Mouse (Mus musculus) liver, embryonic 16.5 days (tissue): ENCODE data around the gene Maml3. TPM values are rescaled to one million over a fixed set of nuclear protein-coding genes. Genes with fewer than 3 reads are reported as not detected.
A peak's percentile ranks its signal among the peaks of the same experiment; 100 is the strongest.

Source experiments
- ATAC-seq: fragments of 200-750 bp; cut with Nextera tagmentation; 2 replicates; pipeline ENCODE4 v1.8.0; 2017; ENCODE audit warnings: low read depth, mild to moderate bottlenecking, moderate number of reproducible peaks, moderate library complexity
- H3K27ac ChIP-seq: fragments of 300-500 bp; sonication (generic); 2 replicates; pipeline ENCODE4 v1.5.1; 2014; ENCODE audit warnings: mild to moderate bottlenecking, low read length
- H3K27me3 ChIP-seq: fragments of 300-500 bp; sonication (generic); 2 replicates; pipeline ENCODE4 v1.6.1; 2014; ENCODE audit warnings: low read depth, low read length, mixed read lengths; ENCODE audit not compliant: control insufficient read depth, insufficient read depth
- H3K36me3 ChIP-seq: fragments of 300-500 bp; sonication (generic); 2 replicates; pipeline ENCODE4 v1.6.1; 2014; ENCODE audit warnings: mild to moderate bottlenecking; ENCODE audit not compliant: control insufficient read depth, insufficient read depth
- H3K4me1 ChIP-seq: fragments of 300-500 bp; sonication (generic); 2 replicates; pipeline ENCODE4 v1.6.1; 2014; ENCODE audit warnings: low read depth, low read length, mixed read lengths; ENCODE audit not compliant: control insufficient read depth
- H3K4me2 ChIP-seq: fragments of 300-500 bp; sonication (generic); 2 replicates; pipeline ENCODE4 v1.6.1; 2014; ENCODE audit warnings: low read depth, low read length, mixed read lengths
- H3K4me3 ChIP-seq: fragments of 300-500 bp; sonication (generic); 2 replicates; pipeline ENCODE4 v1.5.1; 2014; ENCODE audit warnings: low read depth, mild to moderate bottlenecking, low read length
- H3K9ac ChIP-seq: fragments of 300-500 bp; sonication (generic); 2 replicates; pipeline ENCODE4 v1.6.1; 2014; ENCODE audit warnings: low read depth, low read length
- H3K9me3 ChIP-seq: fragments of 300-500 bp; sonication (generic); replicated peaks from 2 replicates; pipeline ENCODE4 v1.6.1; 2016; ENCODE audit warnings: low read length; ENCODE audit not compliant: control insufficient read depth
- WGBS: fragments of 180-500 bp; shearing (Covaris S2); extraction: QIAGEN DNeasy Blood & Tissue Kit; methylation state at CpG from one replicate; pipeline ENCODE4 v1.1.7; 2014; ENCODE audit not compliant: insufficient replicate concordance; 5-methylcytosine and 5-hydroxymethylcytosine counted together
- polyA plus RNA-seq: library from polyadenylated mRNA; unstranded; fragments of >200 nt; fragmentation: Nextera tagmentation; extraction: Ambion mirVana; gene quantifications from 2 replicates; pipeline ENCODE4 v1.2.1, GENCODE M21; 2015

The Maml3 gene
- polyA plus RNA-seq, 1 experiment from 2014 or later = 0.78 TPM

DNA sequence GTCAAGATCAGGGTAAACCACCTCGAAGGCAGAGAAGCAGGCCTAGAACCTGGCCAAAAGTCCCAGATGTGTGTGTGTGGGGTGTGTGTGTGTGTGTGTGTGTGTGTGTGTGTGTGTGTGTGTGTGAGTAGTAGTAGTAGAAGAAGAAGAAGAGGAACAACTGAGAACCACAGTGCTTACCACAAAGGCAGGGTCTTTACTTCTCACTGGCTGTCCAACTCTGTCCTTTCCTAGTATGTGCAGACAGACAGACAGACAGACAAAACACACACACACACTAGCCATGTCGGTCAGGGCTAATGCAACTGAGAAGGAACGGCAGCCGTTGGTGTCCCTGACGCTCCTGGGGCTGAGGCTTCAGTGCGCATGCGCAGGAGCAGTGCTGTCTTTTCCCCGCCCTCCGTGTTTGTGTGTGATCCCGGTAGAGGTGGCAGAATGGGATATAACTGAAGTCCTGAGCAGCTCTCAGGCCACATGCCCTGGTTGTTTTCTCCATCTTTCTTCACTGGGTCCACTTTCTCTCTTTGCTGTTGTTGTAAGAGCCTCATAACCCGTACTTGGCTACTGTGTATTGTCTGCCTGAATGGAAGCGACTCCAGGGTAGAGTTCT lies 308.6 kb downstream of the Maml3 start:
- H3K4me1 ChIP-seq = no peaks in the 10 kb centered on the region
- no peak overlapping the region for H3K27ac ChIP-seq
- H3K9ac ChIP-seq = no peak overlapping the region
- H3K27me3 ChIP-seq = no peaks in the 10 kb centered on the region
- ATAC-seq = peak; percentile 47; the same call in 1 of the 2 replicates
- no peaks in the 10 kb centered on the region for H3K9me3 ChIP-seq
- peak overlapping the region; percentile 15 for H3K4me2 ChIP-seq
- H3K36me3 ChIP-seq = no peaks in the 10 kb centered on the region
- H3K4me3 ChIP-seq = no peak overlapping the region
- 50% methylated on average over 12 of the region's 12 CpGs for WGBS

DNA sequence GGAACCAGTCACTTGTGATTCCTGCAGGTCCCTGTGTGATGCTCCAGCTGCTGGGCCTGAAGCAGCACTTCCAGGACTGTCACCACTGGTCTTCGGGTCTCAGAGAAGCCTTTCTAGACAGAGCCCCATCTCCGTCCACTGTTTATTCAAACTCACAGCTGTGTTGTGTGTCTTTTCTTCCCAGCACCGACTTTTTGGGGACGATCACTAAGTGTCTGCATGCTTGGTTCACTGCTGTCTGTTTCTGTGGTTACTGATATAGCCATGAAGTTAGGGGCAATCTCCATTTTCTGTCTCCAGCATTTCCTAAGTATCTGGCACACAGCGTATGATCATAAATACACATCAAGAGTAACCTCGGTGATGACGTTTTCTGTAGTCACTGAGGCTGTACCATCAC lies 313.3 kb downstream of the Maml3 start:
- 62% methylated on average over 7 of the region's 7 CpGs for WGBS
- H3K4me3 ChIP-seq = no peak overlapping the region
- no peaks in the 10 kb centered on the region for H3K9me3 ChIP-seq
- H3K27me3 ChIP-seq = no peaks in the 10 kb centered on the region
- H3K27ac ChIP-seq = no peak overlapping the region
- ATAC-seq = no peak
- H3K9ac ChIP-seq = no peak overlapping the region
- no peaks in the 10 kb centered on the region for H3K36me3 ChIP-seq
- peaks cover 5% of the 10 kb centered on the region for H3K4me1 ChIP-seq
- H3K4me2 ChIP-seq = no peak overlapping the region

DNA sequence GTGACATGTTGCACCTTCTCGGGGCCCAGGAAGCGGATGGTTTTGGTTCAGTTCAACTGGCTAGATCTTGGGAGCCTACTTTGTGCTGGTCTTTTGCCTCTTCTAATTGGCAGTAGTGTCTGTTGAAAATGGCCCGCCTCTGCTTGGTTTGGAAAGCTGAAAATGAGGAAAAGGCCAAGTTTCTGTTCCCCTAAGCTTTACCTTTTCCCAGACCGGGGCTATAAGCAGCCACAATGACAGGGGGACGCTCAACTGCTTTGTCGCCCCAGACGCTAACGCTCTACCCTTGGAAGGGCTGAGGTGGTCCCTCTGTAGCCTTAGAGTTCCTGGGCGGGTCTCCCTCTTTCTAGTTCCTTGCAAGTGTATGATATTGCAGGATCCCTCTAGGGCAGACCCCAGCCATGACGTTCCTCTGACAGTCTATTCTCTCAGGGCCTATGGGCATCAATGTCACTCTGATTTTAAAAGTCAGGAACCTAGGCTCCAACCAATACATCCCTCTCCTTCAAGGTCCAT lies 315.4 kb downstream of the Maml3 start:
- no peak for ATAC-seq
- H3K36me3 ChIP-seq = no peaks in the 10 kb centered on the region
- WGBS = 43% methylated on average over 10 of the region's 10 CpGs
- H3K4me1 ChIP-seq = peaks cover 5% of the 10 kb centered on the region
- H3K9me3 ChIP-seq = no peaks in the 10 kb centered on the region
- H3K27ac ChIP-seq = peak overlapping the region; percentile 8
- no peaks in the 10 kb centered on the region for H3K27me3 ChIP-seq
- H3K4me2 ChIP-seq = peak overlapping the region; percentile 37
- no peak overlapping the region for H3K9ac ChIP-seq
- H3K4me3 ChIP-seq = no peak overlapping the region

DNA sequence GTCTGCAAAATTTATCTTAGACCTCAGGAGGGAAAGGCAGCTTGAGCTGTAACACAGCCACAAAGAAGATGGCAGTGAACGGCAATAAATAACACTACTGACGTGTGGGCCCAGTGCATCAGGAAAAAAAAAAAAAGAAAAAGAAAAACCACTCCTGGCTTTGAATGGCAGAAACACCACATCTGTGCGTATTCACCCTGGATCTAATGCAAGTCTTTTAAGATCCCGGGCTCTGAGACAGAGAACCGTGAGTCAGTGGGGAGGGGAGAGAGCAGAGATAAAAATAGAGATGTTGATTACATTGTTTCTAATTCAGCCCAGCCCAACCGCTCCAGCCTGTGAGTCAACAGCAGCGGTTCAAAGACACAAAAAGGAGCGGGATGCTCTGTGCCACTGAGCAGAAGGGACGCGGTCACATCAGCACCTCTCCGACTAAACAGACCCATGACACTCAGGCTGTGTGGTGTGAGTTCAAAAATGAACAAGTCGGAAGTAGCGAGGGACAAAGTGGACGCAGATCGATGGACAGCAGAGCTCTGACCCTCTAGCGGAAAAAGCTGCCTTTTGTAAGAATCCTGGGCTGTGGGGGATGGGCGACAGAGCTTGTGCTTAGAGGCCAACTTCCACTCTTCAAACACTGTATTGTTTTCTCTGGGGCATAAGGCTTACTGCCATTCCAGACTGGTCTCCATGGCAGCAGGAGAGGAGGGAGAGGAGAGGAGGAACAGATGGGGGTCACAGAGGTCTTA lies 316.1 kb downstream of the Maml3 start:
- H3K4me2 ChIP-seq = peak overlapping the region; percentile 37
- peak overlapping the region; percentile 36; the same call in 1 of the 2 replicates for H3K4me3 ChIP-seq
- no peak for ATAC-seq
- H3K27ac ChIP-seq = peak overlapping the region; percentile 8
- H3K9me3 ChIP-seq = no peaks in the 10 kb centered on the region
- peaks cover 5% of the 10 kb centered on the region for H3K4me1 ChIP-seq
- WGBS = 2% methylated on average over 17 of the region's 17 CpGs
- H3K27me3 ChIP-seq = no peaks in the 10 kb centered on the region
- H3K36me3 ChIP-seq = no peaks in the 10 kb centered on the region
- H3K9ac ChIP-seq = no peak overlapping the region

DNA sequence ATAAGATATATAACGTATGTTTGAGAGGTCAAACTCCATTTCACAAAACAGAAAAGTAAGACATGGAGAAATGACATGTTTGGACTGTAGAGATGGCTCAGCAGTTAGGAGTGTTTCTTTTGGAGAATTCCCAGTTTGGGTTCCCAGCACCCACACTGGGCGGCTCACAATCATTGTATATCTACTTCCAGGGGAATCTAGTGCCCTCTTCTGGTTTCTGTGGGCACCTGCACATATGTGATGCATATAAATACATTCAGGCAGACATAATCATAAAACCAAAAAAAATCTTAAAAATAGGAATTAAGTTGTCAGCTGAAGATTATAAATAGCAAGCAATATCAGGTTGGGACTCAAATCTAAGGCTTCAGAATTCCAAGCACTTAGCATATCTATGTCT lies 316.9 kb downstream of the Maml3 start:
- peaks cover 5% of the 10 kb centered on the region for H3K4me1 ChIP-seq
- whole genome bisulfite sequencing = 76% methylated on average over 2 of the region's 2 CpGs

DNA sequence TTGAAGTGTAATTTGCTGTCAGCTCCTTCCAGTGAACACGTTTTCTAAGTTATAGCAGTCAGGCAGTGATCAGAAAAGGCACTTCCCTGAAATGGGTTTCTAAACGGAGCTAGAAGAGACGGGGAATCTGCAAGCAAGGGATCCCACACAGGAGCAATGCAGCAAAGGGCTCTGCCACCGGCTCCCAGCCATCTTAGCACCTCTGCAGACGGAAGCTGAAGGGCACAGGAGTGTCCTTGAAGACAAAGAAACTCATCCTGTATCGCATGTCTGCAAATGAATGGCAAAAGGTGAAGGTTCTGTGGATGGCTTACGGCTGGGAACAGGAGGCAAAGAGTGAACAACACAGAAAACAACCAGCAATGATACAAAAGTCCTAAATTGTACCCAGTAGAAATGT lies 319.1 kb downstream of the Maml3 start:
- Histone ChIP-seq H3K4me1 (peaks cover 5% of the 10 kb centered on the region), H3K4me3 (no peak overlapping the region), H3K27ac (no peak overlapping the region), H3K4me2 (no peak overlapping the region), H3K9me3 (no peaks in the 10 kb centered on the region), H3K27me3 (no peaks in the 10 kb centered on the region), H3K9ac (no peak overlapping the region), H3K36me3 (no peaks in the 10 kb centered on the region)
- WGBS = 68% methylated on average over 7 of the region's 7 CpGs
- no peak for ATAC-seq

More for the DNA sequence above, 316.9 kb downstream of the Maml3 start:
- H3K9ac ChIP-seq = no peak overlapping the region
- H3K4me3 ChIP-seq = no peak overlapping the region
- no peak overlapping the region for H3K27ac ChIP-seq
- H3K9me3 ChIP-seq = no peaks in the 10 kb centered on the region
- no peak for ATAC-seq
- no peaks in the 10 kb centered on the region for H3K27me3 ChIP-seq
- H3K4me2 ChIP-seq = no peak overlapping the region
- H3K36me3 ChIP-seq = no peaks in the 10 kb centered on the region

DNA sequence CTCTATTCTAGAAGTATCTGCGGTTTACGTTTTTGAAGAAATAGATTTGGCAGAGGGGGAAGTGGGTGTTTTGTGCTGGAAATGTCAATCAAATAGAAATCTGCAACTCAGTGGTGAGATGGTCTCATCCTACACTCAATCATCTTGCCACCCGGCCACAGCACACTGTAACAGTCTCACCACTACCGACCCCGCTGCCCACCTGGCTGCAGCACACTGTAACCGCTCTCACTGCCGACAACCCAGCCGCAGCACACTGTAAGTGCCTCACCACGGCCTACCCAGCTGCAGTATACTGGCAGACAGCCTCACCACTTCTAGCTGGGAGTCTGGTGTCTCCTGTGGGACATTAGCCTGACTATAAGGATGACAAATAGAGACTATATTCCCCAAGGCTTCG lies 322.7 kb downstream of the Maml3 start:
- H3K4me3 ChIP-seq = no peak overlapping the region
- no peak overlapping the region for H3K4me2 ChIP-seq
- no peak overlapping the region for H3K27ac ChIP-seq
- H3K9me3 ChIP-seq = no peaks in the 10 kb centered on the region
- no peaks in the 10 kb centered on the region for H3K36me3 ChIP-seq
- no peak overlapping the region for H3K9ac ChIP-seq
- no peak for ATAC-seq
- WGBS = 43% methylated on average over 10 of the region's 10 CpGs
- H3K27me3 ChIP-seq = no peaks in the 10 kb centered on the region
- H3K4me1 ChIP-seq = no peaks in the 10 kb centered on the region

DNA sequence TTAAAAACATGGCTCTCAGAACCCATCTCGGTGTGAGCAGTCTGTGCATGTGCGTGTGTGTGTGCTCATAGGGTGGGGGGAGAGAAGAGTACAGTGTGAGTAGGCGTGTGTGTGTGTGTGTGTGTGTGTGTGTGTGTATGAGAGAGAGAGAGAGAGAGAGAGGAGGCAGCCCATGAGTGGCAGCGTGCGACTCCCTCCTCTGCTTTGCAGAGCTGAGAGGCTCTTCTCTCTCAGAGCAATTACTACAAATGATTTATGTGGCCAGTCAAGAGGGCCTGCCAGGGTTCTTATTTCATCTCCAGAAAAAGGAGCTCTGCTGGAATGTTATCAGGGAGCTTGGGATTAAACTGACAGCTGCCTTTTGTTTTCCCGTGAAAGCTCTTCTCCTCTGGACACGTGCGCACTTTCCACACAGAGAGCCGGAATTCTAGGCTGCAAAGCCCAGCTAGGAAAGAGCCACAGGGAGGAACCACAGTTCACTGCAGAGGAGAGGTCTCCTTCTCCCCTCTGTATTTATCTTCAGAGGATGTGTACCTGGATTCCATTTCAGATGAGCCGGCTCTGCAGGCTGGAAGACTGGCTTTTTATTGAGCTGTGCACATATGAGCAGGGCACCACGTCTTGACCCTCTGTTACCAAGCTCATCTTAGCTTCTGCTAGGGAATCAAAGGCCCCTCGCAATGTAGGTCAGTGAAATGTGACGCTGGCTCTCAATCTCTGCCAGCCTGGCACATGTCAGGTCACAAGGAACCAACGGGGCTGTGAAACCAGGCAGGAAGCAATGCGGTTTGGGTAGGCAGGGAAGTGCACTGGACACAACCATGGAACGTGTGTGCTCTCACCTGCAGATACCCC lies 325.9 kb downstream of the Maml3 start:
- Histone ChIP-seq H3K9me3 (no peaks in the 10 kb centered on the region), H3K4me3 (no peak overlapping the region), H3K36me3 (no peaks in the 10 kb centered on the region), H3K9ac (no peak overlapping the region), H3K27me3 (no peaks in the 10 kb centered on the region), H3K27ac (no peak overlapping the region), H3K4me2 (no peak overlapping the region), H3K4me1 (no peaks in the 10 kb centered on the region)
- no peak for ATAC-seq
- 34% methylated on average over 16 of the region's 16 CpGs for WGBS
